Mouse (Mus musculus) stomach, postnatal 0 days (tissue): ENCODE data around the gene 5730596B20Rik.

Experiments used
- CTCF ChIP-seq: IDR thresholded peaks from 2 replicates; pipeline ENCODE4 v1.5.1; 2016; ENCODE audit warnings: antibody characterized with exemption, low read depth, mild to moderate bottlenecking, moderate library complexity
- EP300 ChIP-seq: optimal IDR thresholded peaks from 2 replicates; pipeline ENCODE3; 2016; ENCODE audit warnings: antibody characterized with exemption

- TF ChIP-seq CTCF (no peak), EP300 (no peak)
Measured at GRCm38 (mm10) chr6:52174968-52175751, 2.1 kb upstream of the 5730596B20Rik start.
